Mouse (Mus musculus) intestine, embryonic 14.5 days (tissue): Measurements from ENCODE around the gene A730071L15Rik. TPM values are rescaled to one million over a fixed set of nuclear protein-coding genes. Genes with fewer than 3 reads are reported as not detected.
A peak's percentile ranks its signal among the peaks of the same experiment; 100 is the strongest.

Experiments
- ATAC-seq: fragments of 200-750 bp; cut with Nextera tagmentation; replicated peaks from 2 replicates; pipeline ENCODE4 v1.8.0; 2017; ENCODE audit warnings: low read depth, moderate number of reproducible peaks, moderate TSS enrichment, moderate library complexity; ENCODE audit not compliant: low FRiP score, low TSS enrichment
- DNase-seq: peaks from one replicate; pipeline ENCODE4 v3.0.0-alpha.2; 2018; ENCODE audit warnings: low spot score
- H3K27ac ChIP-seq: fragments of 300-500 bp; sonication (generic); 2 replicates; pipeline ENCODE4 v1.5.1; 2014; ENCODE audit warnings: low read depth, mild to moderate bottlenecking, control low read depth
- H3K27me3 ChIP-seq: fragments of 300-500 bp; sonication (generic); replicated peaks from 2 replicates; pipeline ENCODE4 v1.6.1; 2014; ENCODE audit warnings: low read length, control low read depth; ENCODE audit not compliant: control insufficient read depth, insufficient read depth
- H3K36me3 ChIP-seq: fragments of 300-500 bp; sonication (generic); 2 replicates; pipeline ENCODE4 v1.6.1; 2014; ENCODE audit warnings: low read length, control low read depth; ENCODE audit not compliant: control insufficient read depth, insufficient read depth
- H3K4me1 ChIP-seq: fragments of 300-500 bp; sonication (generic); replicated peaks from 2 replicates; pipeline ENCODE4 v1.6.1; 2014; ENCODE audit warnings: low read length, control low read depth, mixed read lengths; ENCODE audit not compliant: control insufficient read depth, insufficient read depth
- H3K4me2 ChIP-seq: fragments of 300-500 bp; sonication (generic); 2 replicates; pipeline ENCODE4 v1.6.1; 2014; ENCODE audit warnings: low read length
- H3K4me3 ChIP-seq: fragments of 300-500 bp; sonication (generic); 2 replicates; pipeline ENCODE4 v1.5.1; 2014; ENCODE audit warnings: low read depth, low read length, control low read depth, mixed read lengths
- H3K9ac ChIP-seq: fragments of 300-500 bp; sonication (generic); 2 replicates; pipeline ENCODE4 v1.6.1; 2014; ENCODE audit warnings: mild to moderate bottlenecking, low read length
- H3K9me3 ChIP-seq: fragments of 300-500 bp; sonication (generic); 2 replicates; pipeline ENCODE4 v1.6.1; 2016; ENCODE audit warnings: low read length, control low read depth; ENCODE audit not compliant: control insufficient read depth
- WGBS: fragments of 180-500 bp; shearing (Covaris S2); extraction: QIAGEN DNeasy Blood & Tissue Kit; methylation state at CpG from one replicate; pipeline ENCODE4 v1.1.7; 2014; 5-methylcytosine and 5-hydroxymethylcytosine counted together
- polyA plus RNA-seq: library from polyadenylated mRNA; unstranded; fragments of >200 nt; fragmentation: Nextera tagmentation; extraction: Ambion mirVana; gene quantifications from 2 replicates; pipeline ENCODE4 v1.2.1, GENCODE M21; 2014

A730071L15Rik gene
- polyA plus RNA-seq, 1 experiment from 2014 or later: 0.54 TPM

DNA sequence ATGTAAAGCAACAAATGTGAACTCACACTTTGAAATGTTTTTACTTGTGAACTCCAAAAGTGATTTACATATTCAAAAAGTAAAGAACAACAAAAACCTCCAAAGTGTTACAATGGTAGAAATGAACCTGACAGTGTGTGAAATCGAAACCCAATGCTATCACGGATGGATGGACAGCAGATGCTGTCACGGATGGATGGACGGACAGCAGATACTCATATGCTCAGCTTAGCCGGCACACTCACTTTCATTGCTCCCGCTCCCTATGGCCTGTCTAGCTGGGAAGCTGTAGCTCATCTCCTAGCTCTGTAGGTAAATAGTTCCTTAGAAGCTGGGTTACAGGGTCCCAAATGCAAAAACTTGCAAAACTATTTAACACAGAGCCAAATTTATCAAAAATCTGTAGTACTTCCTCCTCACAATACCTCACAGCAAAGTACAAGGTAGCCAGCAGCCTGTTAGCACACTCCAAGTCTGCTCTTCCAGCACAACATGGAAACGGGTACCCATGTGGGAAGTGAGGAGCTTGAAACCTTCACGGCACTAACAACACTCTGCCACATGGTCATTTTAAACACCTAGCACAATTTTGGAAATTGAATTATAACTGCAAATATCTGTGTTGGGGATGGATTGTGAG is 21.9 kb upstream of the A730071L15Rik start:
- Histone ChIP-seq H3K4me1 (peaks cover 24% of the 10 kb centered on the region), H3K4me2 (no peak overlapping the region), H3K9ac (no peak overlapping the region), H3K4me3 (no peak overlapping the region), H3K36me3 (no peaks in the 10 kb centered on the region), H3K9me3 (no peaks in the 10 kb centered on the region), H3K27me3 (no peaks in the 10 kb centered on the region), H3K27ac (no peak overlapping the region)
- DNase-seq (no peak), ATAC-seq (no peak)
- WGBS: 82% methylated on average over 8 of the region's 8 CpGs

DNA sequence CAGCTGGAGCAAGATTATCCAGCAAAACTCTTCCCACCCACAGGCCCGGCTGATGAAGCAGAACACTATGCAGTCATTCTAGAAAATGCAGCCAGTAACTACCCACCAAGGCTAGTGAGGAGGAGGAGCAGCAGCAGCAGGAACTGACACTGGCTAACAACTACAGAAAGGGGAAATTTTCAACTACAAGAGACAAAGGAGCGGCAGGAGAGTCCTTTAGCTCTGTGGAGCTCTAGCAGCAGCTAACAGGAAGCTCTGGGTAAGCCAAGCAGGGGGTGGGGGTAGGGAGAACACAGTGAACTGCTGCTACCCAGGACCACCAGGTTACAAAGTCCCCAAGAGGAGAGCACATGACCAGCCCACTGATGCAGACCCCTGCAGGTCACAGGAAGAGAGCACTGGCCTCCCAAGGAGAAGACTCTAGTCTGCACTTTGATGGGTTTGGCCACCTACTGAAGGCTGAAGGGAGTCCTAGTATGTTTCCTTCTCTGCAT is 21.1 kb upstream of the A730071L15Rik start:
- Histone ChIP-seq H3K27ac (no peak overlapping the region), H3K9me3 (no peaks in the 10 kb centered on the region), H3K36me3 (no peaks in the 10 kb centered on the region), H3K4me1 (peaks cover 24% of the 10 kb centered on the region), H3K27me3 (no peaks in the 10 kb centered on the region), H3K9ac (no peak overlapping the region), H3K4me3 (no peak overlapping the region), H3K4me2 (no peak overlapping the region)
- WGBS: 18% methylated on average over 2 of the region's 2 CpGs
- ATAC-seq: no peak
- DNase-seq: no peak

DNA sequence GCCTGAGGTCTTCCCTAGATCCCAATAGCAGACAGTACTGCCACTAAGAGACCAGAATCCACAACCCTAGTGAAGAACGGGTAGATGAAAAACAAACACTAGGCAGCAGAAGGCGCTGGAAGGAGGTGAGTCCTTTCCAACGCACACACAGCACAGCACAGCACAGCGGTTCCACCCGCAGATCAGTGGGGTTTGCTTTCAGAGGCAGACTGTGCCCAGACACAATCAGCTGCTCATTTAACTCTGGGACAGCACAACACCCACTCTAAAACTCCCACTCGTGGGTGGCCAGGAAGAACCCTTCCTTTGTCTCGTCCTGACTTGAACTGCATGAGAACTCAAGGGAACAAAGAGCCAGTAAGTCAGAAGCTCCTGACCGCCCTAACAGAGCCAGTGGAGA is 20.6 kb upstream of the A730071L15Rik start:
- H3K27ac ChIP-seq: no peak overlapping the region
- H3K4me1 ChIP-seq: peaks cover 25% of the 10 kb centered on the region
- H3K9ac ChIP-seq: no peak overlapping the region

DNA sequence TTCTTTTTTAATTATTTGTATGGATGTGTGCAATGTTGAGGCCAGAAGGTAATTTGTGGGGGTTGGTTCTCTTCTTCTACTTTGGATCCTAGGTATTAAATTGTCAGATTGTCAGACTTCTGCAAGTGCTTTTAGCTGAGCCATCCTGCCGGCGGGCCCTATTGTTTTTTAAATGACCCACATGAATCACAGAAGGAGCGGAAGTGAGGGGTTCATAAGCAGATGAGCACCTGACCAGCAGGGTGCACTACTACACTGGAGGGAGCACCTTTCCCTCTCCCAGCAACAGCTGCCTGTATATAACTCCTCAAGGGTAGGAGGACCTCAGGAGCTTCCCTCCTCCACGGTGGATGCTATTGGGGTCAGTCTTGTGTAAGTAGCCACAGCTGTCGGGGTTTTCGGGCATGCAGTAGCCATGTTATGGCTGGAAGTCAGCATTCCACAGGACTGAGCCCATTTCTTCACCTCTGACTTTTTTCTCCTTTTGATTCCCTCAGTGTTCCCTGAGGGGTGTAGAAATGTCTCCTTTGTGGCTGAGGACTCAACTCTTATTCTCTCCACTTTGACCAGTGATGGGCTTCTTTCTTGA is 18.9 kb upstream of the A730071L15Rik start:
- no peak overlapping the region for H3K27ac ChIP-seq
- WGBS: 63% methylated on average over 6 of the region's 6 CpGs
- 0 out of 2 replicates have a peak, but pooled peaks cover 2% of the 10 kb centered on the region for H3K36me3 ChIP-seq
- no peak overlapping the region for H3K4me3 ChIP-seq
- DNase-seq (no peak), ATAC-seq (no peak)
- no peak overlapping the region for H3K9ac ChIP-seq
- no peaks in the 10 kb centered on the region for H3K27me3 ChIP-seq
- H3K9me3 ChIP-seq: no peaks in the 10 kb centered on the region
- peaks cover 24% of the 10 kb centered on the region for H3K4me1 ChIP-seq
- H3K4me2 ChIP-seq: no peak overlapping the region

More for the DNA sequence above, 20.6 kb upstream of the A730071L15Rik start:
- ATAC-seq: no peak
- H3K36me3 ChIP-seq: no peaks in the 10 kb centered on the region
- no peaks in the 10 kb centered on the region for H3K27me3 ChIP-seq
- DNase-seq: no peak
- no peaks in the 10 kb centered on the region for H3K9me3 ChIP-seq
- 20% methylated on average over 8 of the region's 8 CpGs for WGBS
- no peak overlapping the region for H3K4me3 ChIP-seq
- H3K4me2 ChIP-seq: no peak overlapping the region

DNA sequence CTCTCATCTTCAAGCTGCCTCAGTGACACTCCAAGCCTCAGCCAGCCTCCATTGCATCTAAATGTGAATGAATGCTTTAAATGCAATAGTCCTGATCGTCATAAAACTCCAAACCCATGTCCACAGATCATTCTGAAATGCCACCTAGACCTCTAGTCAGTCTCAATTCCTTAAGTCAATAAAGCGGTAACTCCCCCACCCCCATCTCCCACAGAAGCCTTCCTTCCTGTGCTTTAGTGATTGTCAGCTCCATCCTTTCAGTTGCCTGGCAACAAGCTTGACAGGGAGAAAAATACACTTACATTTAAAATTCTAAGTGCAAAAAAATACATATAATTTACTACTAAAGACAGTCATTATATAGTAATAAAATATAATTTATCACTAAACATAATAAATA is 16.6 kb upstream of the A730071L15Rik start:
- 69% methylated on average over 2 of the region's 2 CpGs for WGBS

DNA sequence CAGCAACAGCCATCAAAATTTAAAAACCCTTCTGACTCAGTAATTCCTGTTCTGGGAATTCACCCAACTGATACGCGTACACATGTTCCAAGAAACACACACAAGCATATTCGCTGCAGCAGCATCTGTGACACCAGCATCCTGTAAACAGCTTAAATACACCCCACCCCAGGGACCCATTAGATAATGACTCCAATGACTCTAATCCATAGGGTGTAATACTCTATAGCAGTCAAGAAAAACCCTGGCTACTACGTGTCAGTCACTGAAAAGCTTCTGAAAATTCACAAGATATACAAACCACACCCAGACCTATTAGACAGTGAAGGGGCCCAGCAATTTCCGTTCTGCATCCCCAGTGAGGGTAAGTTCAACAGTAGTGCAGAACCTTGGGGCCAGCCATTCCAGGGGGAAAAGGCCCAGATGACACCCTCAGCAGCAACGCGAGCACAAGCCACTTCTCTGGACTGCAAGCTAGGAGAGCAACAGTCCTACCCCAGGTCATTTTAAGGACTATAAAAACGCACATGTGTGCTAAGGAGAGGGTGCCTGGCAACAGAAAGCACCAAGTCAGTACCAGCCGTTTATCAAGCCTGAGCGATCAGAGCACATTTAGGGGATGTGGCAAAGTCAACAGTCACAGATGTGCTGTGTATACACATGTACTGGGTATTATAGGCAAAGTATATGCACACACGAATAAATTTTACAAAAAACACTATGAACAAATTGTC is 15.5 kb upstream of the A730071L15Rik start:
- Histone ChIP-seq H3K27ac (no peak overlapping the region), H3K4me1 (peaks cover 10% of the 10 kb centered on the region), H3K36me3 (peaks cover 14% of the 10 kb centered on the region), H3K9ac (no peak overlapping the region), H3K9me3 (no peaks in the 10 kb centered on the region), H3K4me3 (no peak overlapping the region), H3K27me3 (no peaks in the 10 kb centered on the region), H3K4me2 (no peak overlapping the region)
- DNase-seq (no peak), ATAC-seq (no peak)
- WGBS: 60% methylated on average over 11 of the region's 11 CpGs

More for the DNA sequence above, 16.6 kb upstream of the A730071L15Rik start:
- no peak overlapping the region for H3K4me2 ChIP-seq
- H3K27me3 ChIP-seq: no peaks in the 10 kb centered on the region
- no peak overlapping the region for H3K9ac ChIP-seq
- no peaks in the 10 kb centered on the region for H3K9me3 ChIP-seq
- ATAC-seq (no peak), DNase-seq (no peak)
- no peak overlapping the region for H3K4me3 ChIP-seq
- peaks cover 5% of the 10 kb centered on the region; the same call in 1 of the 2 replicates for H3K36me3 ChIP-seq
- no peak overlapping the region for H3K27ac ChIP-seq
- H3K4me1 ChIP-seq: peaks cover 21% of the 10 kb centered on the region

DNA sequence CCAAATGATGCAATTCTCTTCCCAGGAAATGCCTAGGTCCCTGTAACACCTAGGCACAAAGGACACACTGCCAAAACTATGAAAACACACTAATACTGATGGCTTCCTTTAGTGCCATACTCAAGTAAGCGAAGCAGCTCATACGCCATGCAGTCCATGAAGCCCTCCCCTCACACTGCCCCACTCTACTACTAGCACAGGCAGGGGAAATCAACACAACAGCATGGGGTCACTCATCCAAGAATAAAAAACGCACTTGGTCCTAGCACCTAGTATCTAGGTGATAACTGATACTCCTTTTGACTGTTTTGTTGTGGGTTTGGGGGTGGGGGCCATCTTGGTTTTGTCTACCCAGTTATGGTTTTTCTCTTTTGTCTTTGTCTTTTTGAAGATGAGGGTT is 12.4 kb upstream of the A730071L15Rik start:
- no peak overlapping the region for H3K27ac ChIP-seq
- no peaks in the 10 kb centered on the region for H3K9me3 ChIP-seq
- WGBS: 87% methylated on average over 3 of the region's 3 CpGs
- H3K4me2 ChIP-seq: no peak overlapping the region
- H3K4me3 ChIP-seq: no peak overlapping the region
- no peaks in the 10 kb centered on the region for H3K27me3 ChIP-seq
- peaks cover 6% of the 10 kb centered on the region for H3K4me1 ChIP-seq
- no peak overlapping the region for H3K9ac ChIP-seq
- peaks cover 30% of the 10 kb centered on the region for H3K36me3 ChIP-seq
- no peak for ATAC-seq
- DNase-seq: no peak

DNA sequence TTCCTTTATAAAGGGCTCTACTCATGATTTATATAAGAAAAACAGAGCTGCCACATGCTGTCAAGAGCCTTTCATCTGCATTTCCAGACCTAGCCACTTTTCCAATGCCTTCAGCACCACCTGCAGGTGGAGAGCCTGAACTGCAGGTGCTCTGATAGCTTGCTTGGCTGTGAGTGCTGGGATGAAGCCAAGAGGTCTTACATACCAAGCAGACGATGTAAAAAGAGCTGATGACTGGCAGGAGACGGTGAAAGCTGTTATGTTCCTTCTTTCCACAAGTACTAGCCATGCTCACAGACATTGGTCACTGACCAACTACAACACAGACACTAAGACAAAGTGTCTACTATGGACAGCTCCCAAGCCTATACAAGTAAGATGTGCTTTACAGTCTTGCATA is 12.0 kb upstream of the A730071L15Rik start:
- no peak overlapping the region for H3K4me2 ChIP-seq
- H3K36me3 ChIP-seq: peaks cover 32% of the 10 kb centered on the region
- peak; percentile 93 for DNase-seq
- ATAC-seq: peak; percentile 43; the same call in 1 of the 2 replicates
- no peaks in the 10 kb centered on the region for H3K9me3 ChIP-seq
- no peaks in the 10 kb centered on the region for H3K27me3 ChIP-seq
- H3K9ac ChIP-seq: no peak overlapping the region
- no peak overlapping the region for H3K4me3 ChIP-seq
- H3K27ac ChIP-seq: no peak overlapping the region
- H3K4me1 ChIP-seq: peaks cover 6% of the 10 kb centered on the region
- WGBS: 6% methylated on average over 2 of the region's 2 CpGs
